Mouse (Mus musculus) liver, adult 2 months (tissue): Measurements from ENCODE around the gene Slc52a3. TPM values are rescaled to one million over a fixed set of nuclear protein-coding genes. Genes with fewer than 3 reads are reported as not detected.

Experiments
- DNase-seq: peaks from one replicate; pipeline ENCODE4 v3.0.0-alpha.2; 2011; ENCODE audit warnings: low read depth, low spot score; ENCODE audit errors: extremely low read depth
- H3K27ac ChIP-seq: fragments of 200-500 bp; replicated peaks from 2 replicates; pipeline ENCODE4 v1.5.1; 2012; ENCODE audit warnings: low read depth, mild to moderate bottlenecking, control low read depth, inconsistent platforms, low read length; ENCODE audit not compliant: insufficient read depth
- H3K27me3 ChIP-seq: fragments of 200-500 bp; 2 replicates; pipeline ENCODE4 v1.6.1; 2012; ENCODE audit warnings: mild to moderate bottlenecking, moderate library complexity, low read length, inconsistent platforms; ENCODE audit not compliant: control insufficient read depth, insufficient read depth
- H3K36me3 ChIP-seq: fragments of 200-500 bp; 2 replicates; pipeline ENCODE4 v1.6.1; 2012; ENCODE audit warnings: low read length, inconsistent platforms; ENCODE audit not compliant: control insufficient read depth, insufficient read depth
- H3K4me1 ChIP-seq: fragments of 200-500 bp; 2 replicates; pipeline ENCODE4 v1.6.1; 2011; ENCODE audit warnings: low read length; ENCODE audit not compliant: control insufficient read depth, insufficient read depth
- H3K4me3 ChIP-seq: fragments of 200-500 bp; 2 replicates; pipeline ENCODE4 v1.5.1; 2011; ENCODE audit warnings: low read depth, mild to moderate bottlenecking, control low read depth, low read length, moderate library complexity; ENCODE audit not compliant: insufficient read depth
- H3K79me2 ChIP-seq: fragments of 200-500 bp; 2 replicates; pipeline ENCODE4 v1.6.1; 2012; ENCODE audit warnings: inconsistent platforms, mild to moderate bottlenecking, low read length, moderate library complexity; ENCODE audit not compliant: control insufficient read depth, insufficient read depth
- H3K9ac ChIP-seq: fragments of 200-500 bp; 2 replicates; pipeline ENCODE4 v1.6.1; 2012; ENCODE audit warnings: low read depth, mild to moderate bottlenecking, control low read depth, inconsistent platforms, low read length
- CTCF ChIP-seq: fragments of 200-500 bp; IDR thresholded peaks from 2 replicates; pipeline ENCODE4 v1.5.1; 2011; ENCODE audit warnings: low read depth, low read length, control low read depth
- POLR2A ChIP-seq: fragments of 200-500 bp; IDR thresholded peaks from 2 replicates; pipeline ENCODE4 v1.6.1; 2011; ENCODE audit warnings: low read length, control low read depth; ENCODE audit not compliant: insufficient read depth; ENCODE audit errors: extremely low read depth
- WGBS: fragments of 180-500 bp; shearing (Covaris S2); methylation state at CpG from one replicate; pipeline ENCODE4 v1.1.7; 2018; 5-methylcytosine and 5-hydroxymethylcytosine counted together
- polyA plus RNA-seq: library from polyadenylated mRNA; depleted of rRNA; stranded (reverse); fragments of >200 nt; gene quantifications from 2 replicates; pipeline ENCODE4 v1.2.3, GENCODE M21; 2012
- total RNA-seq: library from RNA; depleted of rRNA; stranded (reverse); fragments of >200 nt; gene quantifications from 2 replicates; pipeline ENCODE4 v1.2.3, GENCODE M21; 2014

Gene Slc52a3
- total and polyA plus RNA-seq, 2 experiments = 0.18 to 0.48 TPM

DNA sequence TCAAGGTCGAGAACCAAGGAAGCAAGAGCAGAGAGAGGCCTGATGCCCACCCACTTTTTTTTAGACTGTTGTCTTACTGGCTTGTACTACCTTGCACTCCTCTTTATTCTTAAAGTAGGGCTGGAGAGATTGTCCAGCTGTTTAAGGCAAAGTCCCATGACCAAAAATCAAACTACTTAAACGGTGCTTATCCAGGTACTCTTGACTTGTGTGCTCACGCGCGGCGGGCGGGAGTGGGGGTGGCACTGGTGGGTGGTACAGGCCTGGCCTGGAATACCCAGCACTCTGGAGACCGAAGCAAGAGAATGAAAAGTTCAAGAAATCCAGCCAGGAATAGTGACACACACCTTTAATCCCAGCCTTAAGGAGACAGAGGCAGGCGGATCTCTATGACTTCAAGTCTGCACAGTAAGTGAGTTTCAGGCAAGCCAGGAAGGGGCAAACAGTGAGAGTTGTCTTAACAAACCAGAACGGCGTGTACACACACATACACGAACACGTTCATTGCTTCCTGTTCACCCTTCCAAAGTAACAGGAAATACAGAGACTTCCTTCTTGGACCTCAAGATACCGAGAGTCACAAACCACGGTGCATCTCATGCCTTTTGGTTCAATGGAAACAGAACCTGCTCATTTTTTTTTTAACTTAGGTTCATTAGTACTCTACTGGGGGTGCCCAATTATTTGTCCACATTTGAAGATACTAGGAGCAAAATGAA, 12.9 kb downstream of the Slc52a3 start:
- Histone ChIP-seq H3K4me3 (no peak overlapping the region), H3K27me3 (no peaks in the 10 kb centered on the region), H3K36me3 (no peaks in the 10 kb centered on the region), H3K9ac (no peak overlapping the region), H3K79me2 (no peaks in the 10 kb centered on the region), H3K27ac (no peak overlapping the region), H3K4me1 (no peaks in the 10 kb centered on the region)
- WGBS = 78% methylated on average over 15 of the region's 15 CpGs
- TF ChIP-seq CTCF = no peak
- TF ChIP-seq POLR2A = no peak
- DNase-seq = no peak

DNA sequence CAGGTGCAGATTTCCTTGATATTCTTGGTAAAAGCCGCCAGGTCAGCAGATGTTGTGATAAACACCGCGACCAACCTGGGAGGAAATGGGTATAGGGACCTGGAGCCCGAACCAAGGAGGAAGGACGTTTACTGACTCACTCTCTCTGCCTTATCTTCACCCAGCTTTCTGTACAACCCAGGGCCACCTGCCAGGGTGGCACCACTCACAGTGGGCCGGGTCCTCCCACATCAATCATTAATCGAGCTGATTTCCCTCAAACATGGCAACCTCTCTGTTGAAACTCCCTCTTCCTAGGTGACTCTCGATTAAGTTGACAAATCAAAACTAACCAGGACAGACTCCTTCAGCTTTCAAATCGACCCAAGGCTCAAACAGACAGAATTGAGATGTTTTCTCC, 13.9 kb downstream of the Slc52a3 start:
- Histone ChIP-seq H3K36me3 (no peaks in the 10 kb centered on the region), H3K4me1 (no peaks in the 10 kb centered on the region), H3K79me2 (no peaks in the 10 kb centered on the region), H3K9ac (no peak overlapping the region), H3K27ac (no peak overlapping the region), H3K4me3 (no peak overlapping the region), H3K27me3 (no peaks in the 10 kb centered on the region)
- WGBS = 47% methylated on average over 9 of the region's 9 CpGs
- TF ChIP-seq POLR2A (no peak), CTCF (no peak)
- DNase-seq = peak; percentile 37

- 64% methylated on average over 7 of the region's 7 CpGs for WGBS
These were observed 14.3 kb downstream of the Slc52a3 start for GRCm38 (mm10) chr2:152010661-152011060.

DNA sequence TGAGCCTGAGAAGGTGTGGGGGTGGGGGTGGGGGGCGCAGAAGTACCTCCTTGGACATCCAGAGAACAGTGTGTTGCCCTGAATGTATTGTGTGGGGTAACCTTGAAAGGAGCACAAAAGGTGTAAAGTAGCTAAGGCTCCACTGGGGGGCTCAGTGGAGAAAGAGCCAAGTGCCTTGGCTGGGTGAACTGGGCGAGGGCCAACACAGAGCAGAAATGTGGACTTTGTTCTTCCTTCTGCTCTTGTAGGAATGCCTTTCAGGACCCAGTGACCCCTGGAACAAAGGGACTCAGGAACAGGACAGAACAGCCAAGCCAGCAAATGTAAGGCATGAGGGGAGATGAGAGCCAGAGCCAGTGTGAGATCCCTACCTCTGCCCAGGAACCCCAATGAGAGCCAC, 15.4 kb downstream of the Slc52a3 start:
- Histone ChIP-seq H3K36me3 (no peaks in the 10 kb centered on the region), H3K79me2 (no peaks in the 10 kb centered on the region), H3K4me1 (no peaks in the 10 kb centered on the region), H3K27ac (peak overlapping the region; percentile 2; the same call in 1 of the 2 replicates), H3K4me3 (no peak overlapping the region), H3K27me3 (no peaks in the 10 kb centered on the region), H3K9ac (no peak overlapping the region)
- WGBS = 78% methylated on average over 2 of the region's 2 CpGs
- TF ChIP-seq POLR2A = no peak
- TF ChIP-seq CTCF = 0 out of 2 replicates have a peak, but pooled peaks have one; percentile 14
- peak; percentile 37 for DNase-seq

More at GRCm38 (mm10) chr2:152010661-152011060, 14.3 kb downstream of the Slc52a3 start:
- Histone ChIP-seq H3K4me1 (no peaks in the 10 kb centered on the region), H3K79me2 (no peaks in the 10 kb centered on the region), H3K9ac (no peak overlapping the region), H3K27ac (no peak overlapping the region), H3K27me3 (no peaks in the 10 kb centered on the region), H3K36me3 (no peaks in the 10 kb centered on the region), H3K4me3 (no peak overlapping the region)
- TF ChIP-seq POLR2A (no peak), CTCF (no peak)
- peak; percentile 38 for DNase-seq

DNA sequence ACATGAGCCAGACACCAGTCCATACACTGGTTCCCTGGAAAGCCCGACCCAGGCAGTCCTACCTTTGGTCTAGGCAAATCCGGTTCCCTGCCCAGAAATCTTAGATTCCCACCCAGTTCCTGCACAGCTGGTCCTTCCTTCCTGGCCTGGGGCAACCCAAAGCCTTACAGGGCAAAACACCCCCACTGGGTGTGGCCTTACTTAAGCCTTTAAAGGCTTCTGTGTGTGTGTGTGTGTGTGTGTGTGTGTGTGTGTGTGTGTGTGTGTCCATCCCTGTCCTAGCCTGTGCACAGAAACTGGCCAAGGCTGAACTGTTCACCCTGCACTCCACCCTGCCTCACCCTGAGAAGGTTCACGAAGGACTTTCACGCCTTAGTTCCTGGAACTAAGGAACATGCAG, 15.9 kb downstream of the Slc52a3 start:
- WGBS = 75% methylated on average over 4 of the region's 4 CpGs
- Histone ChIP-seq H3K36me3 (no peaks in the 10 kb centered on the region), H3K4me1 (no peaks in the 10 kb centered on the region), H3K27ac (peak overlapping the region; percentile 2; the same call in 1 of the 2 replicates), H3K9ac (no peak overlapping the region), H3K4me3 (no peak overlapping the region), H3K27me3 (no peaks in the 10 kb centered on the region), H3K79me2 (no peaks in the 10 kb centered on the region)
- TF ChIP-seq CTCF (no peak), POLR2A (no peak)
- no peak for DNase-seq

DNA sequence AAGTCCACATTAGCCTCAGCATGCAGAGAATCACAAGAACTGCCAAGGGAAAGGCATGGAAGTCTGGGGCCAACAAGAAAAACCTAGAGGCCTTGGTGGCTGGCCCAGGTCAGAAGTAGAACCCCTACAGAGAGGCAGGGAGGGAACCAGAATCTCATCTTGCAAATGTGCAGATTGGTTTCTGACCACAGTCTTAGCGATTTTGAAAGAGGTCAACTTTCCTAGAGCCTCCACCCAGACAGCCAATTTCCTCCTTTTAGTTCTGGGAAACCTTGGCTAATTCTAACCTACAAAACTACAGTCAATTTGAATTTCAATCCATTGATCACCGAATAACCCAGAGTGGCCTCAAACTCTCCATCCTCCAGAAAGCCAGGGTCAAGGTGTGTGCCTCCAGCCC, 16.4 kb downstream of the Slc52a3 start:
- no peak overlapping the region for H3K27ac ChIP-seq
- WGBS = 78% methylated on average over 2 of the region's 2 CpGs
- no peaks in the 10 kb centered on the region for H3K79me2 ChIP-seq
- no peaks in the 10 kb centered on the region for H3K4me1 ChIP-seq
- no peak overlapping the region for H3K4me3 ChIP-seq
- H3K36me3 ChIP-seq = no peaks in the 10 kb centered on the region
- TF ChIP-seq CTCF (no peak), POLR2A (no peak)
- no peak overlapping the region for H3K9ac ChIP-seq
- H3K27me3 ChIP-seq = no peaks in the 10 kb centered on the region
- DNase-seq = no peak
